Mouse (Mus musculus) cerebellum, adult 11-12 months (tissue): Measurements from ENCODE around the gene Mmp10.

Experiments used
- DNase-seq: peaks from one replicate; pipeline ENCODE4 v3.0.0; 2022

The Mmp10 gene

GRCm38 (mm10) chr9:7502051-7502450, at the start of gene Mmp10:
TSS of gene Mmp10 (plus strand) at chr9:7502352.
- DNase-seq: no peak

GRCm38 (mm10) chr9:7453302-7453701, 48.9 kb upstream of the Mmp10 start:
- DNase-seq: no peak

GRCm38 (mm10) chr9:7470262-7470661, 31.9 kb upstream of the Mmp10 start:
- DNase-seq: no peak

GRCm38 (mm10) chr9:7483684-7484394, 18.3 kb upstream of the Mmp10 start:
- DNase-seq: no peak

GRCm38 (mm10) chr9:7501138-7501537, 1.0 kb upstream of the Mmp10 start:
- DNase-seq: no peak

GRCm38 (mm10) chr9:7507321-7507876, 5.2 kb downstream of the Mmp10 start:
- no peak for DNase-seq

GRCm38 (mm10) chr9:7509619-7510233, 7.6 kb downstream of the Mmp10 start:
- DNase-seq: no peak

- DNase-seq: no peak
Measured at GRCm38 (mm10) chr9:7517944-7518571, 15.9 kb downstream of the Mmp10 start.

GRCm38 (mm10) chr9:7526255-7526940, 24.2 kb downstream of the Mmp10 start:
- DNase-seq: no peak

- DNase-seq: no peak
Measured at GRCm38 (mm10) chr9:7542763-7543162, 40.6 kb downstream of the Mmp10 start.

- DNase-seq: no peak
Measured at GRCm38 (mm10) chr9:7544923-7545457, 42.8 kb downstream of the Mmp10 start.

- no peak for DNase-seq
Measured at GRCm38 (mm10) chr9:7545471-7545870, 43.3 kb downstream of the Mmp10 start.

GRCm38 (mm10) chr9:7545920-7546319, 43.8 kb downstream of the Mmp10 start:
- no peak for DNase-seq

GRCm38 (mm10) chr9:7551943-7552342, 49.8 kb downstream of the Mmp10 start:
- DNase-seq: no peak

- DNase-seq: no peak
Measured at GRCm38 (mm10) chr9:7553536-7553935, 51.4 kb downstream of the Mmp10 start.

GRCm38 (mm10) chr9:7554382-7554781, 52.2 kb downstream of the Mmp10 start:
- DNase-seq: no peak

GRCm38 (mm10) chr9:7558221-7559017, 56.3 kb downstream of the Mmp10 start, which contains the start of gene Mmp8:
TSS of gene Mmp8 (plus strand) at chr9:7558456.
- no peak for DNase-seq
